Comparison of ENCODE assay signal across 24 mouse cellular contexts in genomic region chr16:13266312-13266711, GRCm38 (mm10). TPM values are rescaled to one million over a fixed set of nuclear protein-coding genes. Genes with fewer than 3 reads are reported as not detected.
A peak's percentile ranks its signal among the peaks of the same experiment; 100 is the strongest.
DNase-seq lines count a peak whose midpoint lies in the region; ATAC-seq and TF ChIP-seq lines count a peak whose summit lies in the region.
"Had no signal": no experiment of that assay in that cellular context is flagged by ENCODE, and none has a peak within 500 bp of the region (broad histone marks: within the 10 kb centered on the region; RNA-seq: fewer than 3 reads in every experiment).

No protein-coding gene starts in this region.

- H3K36me3 ChIP-seq in forebrain, embryonic 13.5 days (ENCODE audit: poor library complexity, severe bottlenecking), result peaks cover 23% of the 10 kb centered on the region
- H3K36me3 ChIP-seq in forebrain, embryonic 11.5 days (ENCODE audit: control insufficient read depth, insufficient read depth, low read length), result no peaks in the 10 kb centered on the region; the same call in 1 of the 2 replicates
- no peaks in the 10 kb centered on the region for H3K36me3 ChIP-seq in hindbrain, embryonic 11.5 days (ENCODE audit: control insufficient read depth, insufficient read depth, low read length)
- H3K36me3 ChIP-seq in hindbrain, embryonic 10.5 days, result peaks cover 78% of the 10 kb centered on the region
- peaks cover 6% of the 10 kb centered on the region; the same call in 1 of the 2 replicates for H3K36me3 ChIP-seq in forebrain, postnatal 0 days (ENCODE audit: insufficient read depth)
- peaks cover 77% of the 10 kb centered on the region for H3K36me3 ChIP-seq in embryonic facial prominence, embryonic 10.5 days (replicated peaks)

- no peak overlapping the region for H3K9ac ChIP-seq in forebrain, embryonic 13.5 days
- no peak overlapping the region for H3K9ac ChIP-seq in forebrain, embryonic 11.5 days (ENCODE audit: low read length)
- no peak overlapping the region for H3K9ac ChIP-seq in hindbrain, embryonic 11.5 days (ENCODE audit: low read depth, low read length)
- no peak overlapping the region for H3K9ac ChIP-seq in forebrain, postnatal 0 days
- H3K9ac ChIP-seq: embryonic facial prominence, embryonic 12.5 days; embryonic facial prominence, embryonic 15.5 days; hindbrain, embryonic 14.5 days had no signal

- H3K4me1 ChIP-seq in forebrain, embryonic 13.5 days, result peaks cover 18% of the 10 kb centered on the region
- H3K4me1 ChIP-seq in forebrain, embryonic 11.5 days (replicated peaks; ENCODE audit: control insufficient read depth, insufficient read depth, low read length), result no peaks in the 10 kb centered on the region
- 0 out of 2 replicates have a peak, but pooled peaks cover 2% of the 10 kb centered on the region for H3K4me1 ChIP-seq in hindbrain, embryonic 11.5 days (replicated peaks; ENCODE audit: control insufficient read depth, insufficient read depth, low read length)
- peaks cover 14% of the 10 kb centered on the region; the same call in 1 of the 2 replicates for H3K4me1 ChIP-seq in hindbrain, embryonic 10.5 days (replicated peaks)
- H3K4me1 ChIP-seq in forebrain, postnatal 0 days (ENCODE audit: insufficient read depth), result no peaks in the 10 kb centered on the region
- H3K4me1 ChIP-seq in embryonic facial prominence, embryonic 10.5 days, result peaks cover 9% of the 10 kb centered on the region

- no peak for TF ChIP-seq CTCF in forebrain, postnatal 0 days (IDR thresholded peaks at IDR 0.05; ENCODE audit: low read depth)

- no peak overlapping the region for H3K27ac ChIP-seq in forebrain, embryonic 13.5 days
- no peak overlapping the region for H3K27ac ChIP-seq in forebrain, embryonic 11.5 days (ENCODE audit: low read depth, low read length)
- H3K27ac ChIP-seq in hindbrain, embryonic 11.5 days (ENCODE audit: low read depth, low read length), result no peak overlapping the region
- H3K27ac ChIP-seq in hindbrain, embryonic 10.5 days, result no peak overlapping the region
- H3K27ac ChIP-seq in forebrain, postnatal 0 days (ENCODE audit: low read depth, low read length), result no peak overlapping the region
- H3K27ac ChIP-seq in embryonic facial prominence, embryonic 10.5 days (replicated peaks), result no peak overlapping the region
- H3K27ac ChIP-seq: embryonic facial prominence, embryonic 12.5 days; gastrocnemius, adult 2 months; hindbrain, embryonic 14.5 days; hindbrain, postnatal 0 days had no signal

- 11% methylated on average over 3 of the region's 3 CpGs for WGBS in forebrain, embryonic 13.5 days
- 30% methylated on average over 3 of the region's 3 CpGs for WGBS in forebrain, embryonic 11.5 days
- 53% methylated on average over 3 of the region's 3 CpGs for WGBS in hindbrain, embryonic 11.5 days
- 63% methylated on average over 3 of the region's 3 CpGs for WGBS in hindbrain, embryonic 10.5 days
- 10% methylated on average over 3 of the region's 3 CpGs for WGBS in forebrain, postnatal 0 days
- 87% methylated on average over 3 of the region's 3 CpGs for WGBS in embryonic facial prominence, embryonic 10.5 days

- no peaks in the 10 kb centered on the region for H3K9me3 ChIP-seq in forebrain, embryonic 13.5 days (replicated peaks)
- H3K9me3 ChIP-seq in forebrain, embryonic 11.5 days (ENCODE audit: control insufficient read depth, low read length), result no peaks in the 10 kb centered on the region; the same call in 1 of the 2 replicates
- no peaks in the 10 kb centered on the region for H3K9me3 ChIP-seq in hindbrain, embryonic 11.5 days (ENCODE audit: control insufficient read depth, low read length)
- H3K9me3 ChIP-seq in hindbrain, embryonic 10.5 days, result peaks cover 7% of the 10 kb centered on the region; the same call in 1 of the 2 replicates
- no peaks in the 10 kb centered on the region for H3K9me3 ChIP-seq in forebrain, postnatal 0 days (ENCODE audit: low read length)
- H3K9me3 ChIP-seq in embryonic facial prominence, embryonic 10.5 days, result peaks cover 4% of the 10 kb centered on the region; the same call in 1 of the 2 replicates
- H3K9me3 ChIP-seq: embryonic facial prominence, embryonic 12.5 days; embryonic facial prominence, embryonic 15.5 days had no signal

- peak; percentile 59; the same call in 1 of the 2 replicates for ATAC-seq in forebrain, embryonic 13.5 days
- no peak for ATAC-seq in forebrain, embryonic 11.5 days (replicated peaks; ENCODE audit: low FRiP score)
- no peak for ATAC-seq in hindbrain, embryonic 11.5 days (ENCODE audit: low FRiP score)
- peak; percentile 90 for ATAC-seq in forebrain, postnatal 0 days
- ATAC-seq: activated CD4-positive, CD25-positive, alpha-beta regulatory T cell, adult 4 months; hindbrain, postnatal 0 days; inflammation-experienced regulatory T-cells, adult 6 months; intestine, embryonic 16.5 days had no signal

- no peak for DNase-seq in forebrain, embryonic 11.5 days (ENCODE audit: low spot score)
- peak; percentile 2 for DNase-seq in hindbrain, embryonic 11.5 days (ENCODE audit: low spot score)
- no peak for DNase-seq in hindbrain, embryonic 10.5 days (ENCODE audit: low spot score)
- peak; percentile 11 for DNase-seq in retina, postnatal 1 day
- no peak for DNase-seq in retina, embryonic 14.5 days (ENCODE audit: low spot score)
- peak; percentile 14 for DNase-seq in forebrain, postnatal 0 days
- DNase-seq in embryonic facial prominence, embryonic 10.5 days (ENCODE audit: low spot score), result no peak
- DNase-seq: adrenal gland, adult 8-10 months; adrenal gland, postnatal 25 days; cerebellum, adult 11-12 months; cerebellum, adult 9-10 months; cerebellum, postnatal 14 days; gastrocnemius, adult 2 months; gastrocnemius, postnatal 14 days; kidney, adult 18-20 months had no signal

- no peak overlapping the region for H3K4me3 ChIP-seq in forebrain, embryonic 13.5 days
- H3K4me3 ChIP-seq in forebrain, embryonic 11.5 days (ENCODE audit: low read depth, low read length), result no peak overlapping the region
- no peak overlapping the region for H3K4me3 ChIP-seq in hindbrain, embryonic 11.5 days (ENCODE audit: low read depth, low read length)
- no peak overlapping the region for H3K4me3 ChIP-seq in hindbrain, embryonic 10.5 days
- H3K4me3 ChIP-seq in forebrain, postnatal 0 days (ENCODE audit: low read depth, low read length), result no peak overlapping the region
- no peak overlapping the region for H3K4me3 ChIP-seq in embryonic facial prominence, embryonic 10.5 days
- H3K4me3 ChIP-seq: embryonic facial prominence, embryonic 12.5 days; embryonic facial prominence, embryonic 15.5 days; gastrocnemius, adult 2 months had no signal

- no peak overlapping the region for H3K4me2 ChIP-seq in forebrain, embryonic 13.5 days
- H3K4me2 ChIP-seq in forebrain, embryonic 11.5 days (ENCODE audit: low read depth, low read length, severe bottlenecking), result no peak overlapping the region
- no peak overlapping the region for H3K4me2 ChIP-seq in hindbrain, embryonic 11.5 days (replicated peaks; ENCODE audit: low read depth, low read length)
- H3K4me2 ChIP-seq in forebrain, postnatal 0 days (ENCODE audit: low read depth), result no peak overlapping the region
- H3K4me2 ChIP-seq: embryonic facial prominence, embryonic 12.5 days; embryonic facial prominence, embryonic 15.5 days; heart, embryonic 11.5 days; hindbrain, embryonic 14.5 days had no signal

- no peaks in the 10 kb centered on the region for H3K27me3 ChIP-seq in forebrain, embryonic 13.5 days
- H3K27me3 ChIP-seq in forebrain, embryonic 11.5 days (ENCODE audit: control insufficient read depth, insufficient read depth, low read length), result no peaks in the 10 kb centered on the region
- H3K27me3 ChIP-seq in hindbrain, embryonic 11.5 days (ENCODE audit: control insufficient read depth, insufficient read depth, low read length), result no peaks in the 10 kb centered on the region
- H3K27me3 ChIP-seq in hindbrain, embryonic 10.5 days (ENCODE audit: insufficient read depth, poor library complexity, severe bottlenecking), result no peaks in the 10 kb centered on the region
- no peaks in the 10 kb centered on the region for H3K27me3 ChIP-seq in forebrain, postnatal 0 days (ENCODE audit: insufficient read depth, low read length)
- no peaks in the 10 kb centered on the region for H3K27me3 ChIP-seq in embryonic facial prominence, embryonic 10.5 days (replicated peaks; ENCODE audit: low read depth, poor library complexity, severe bottlenecking)
- H3K27me3 ChIP-seq: embryonic facial prominence, embryonic 12.5 days; embryonic facial prominence, embryonic 15.5 days had no signal

RNA-seq across cellular contexts. Expression of gene Mrtfb, which starts 10.0 kb away (rescaled TPM):
- polyA plus RNA-seq in forebrain, embryonic 13.5 days (2015; fragmentation: Nextera tagmentation; extraction: Ambion mirVana), result 11.6 and 13.7 TPM in 2 replicates
- 21.9 and 22.4 TPM in 2 replicates for polyA plus RNA-seq in forebrain, embryonic 11.5 days (2014; fragmentation: Nextera tagmentation; extraction: Ambion mirVana)
- 18.7 and 24.1 TPM in 2 replicates for polyA plus RNA-seq in hindbrain, embryonic 11.5 days (2014; fragmentation: Nextera tagmentation; extraction: Ambion mirVana)
- polyA plus RNA-seq in hindbrain, embryonic 10.5 days (2016; fragmentation: Nextera tagmentation; extraction: Ambion mirVana), result 15.6 and 15.8 TPM in 2 replicates
- 23.5 and 32.3 TPM in 2 replicates for total RNA-seq in forebrain, postnatal 0 days (2014; rRNA removed)
- polyA plus RNA-seq in forebrain, postnatal 0 days (2015; fragmentation: Nextera tagmentation; extraction: Ambion mirVana), result 12.0 and 21.9 TPM in 2 replicates
- 21.3 and 22.2 TPM in 2 replicates for polyA plus RNA-seq in embryonic facial prominence, embryonic 10.5 days (2016; fragmentation: Nextera tagmentation; extraction: Ambion mirVana)

Comparison
In these comparisons a context has a peak if more than half of its experiments do, and no peak if none do; other contexts are left out.
1. ATAC-seq: peak in forebrain, embryonic 13.5 days (single experiment) and forebrain, postnatal 0 days (single experiment); none in forebrain, embryonic 11.5 days (single experiment) and hindbrain, embryonic 11.5 days (single experiment).
2. DNase-seq: peak in hindbrain, embryonic 11.5 days (single experiment), retina, postnatal 1 day (single experiment) and forebrain, postnatal 0 days (single experiment); none in forebrain, embryonic 11.5 days (single experiment), hindbrain, embryonic 10.5 days (single experiment), retina, embryonic 14.5 days (single experiment) and embryonic facial prominence, embryonic 10.5 days (single experiment).